Mouse (Mus musculus) lung, adult 2 months (tissue): ENCODE results near the gene Slco3a1. TPM values are rescaled to one million over a fixed set of nuclear protein-coding genes. Genes with fewer than 3 reads are reported as not detected.

ENCODE experiments used
- DNase-seq: peaks from one replicate; pipeline ENCODE4 v3.0.0; 2022
- H3K4me1 ChIP-seq: fragments of 200-500 bp; 2 replicates; pipeline ENCODE4 v1.6.1; 2011; ENCODE audit warnings: low read length; ENCODE audit not compliant: control insufficient read depth, insufficient read depth
- H3K4me3 ChIP-seq: fragments of 200-500 bp; replicated peaks from 2 replicates; pipeline ENCODE3; 2011; ENCODE audit warnings: low read depth, mild to moderate bottlenecking, control low read depth, low read length; ENCODE audit errors: extremely low read depth
- CTCF ChIP-seq: fragments of 200-500 bp; IDR thresholded peaks from 2 replicates; pipeline ENCODE4 v1.5.1; 2011; ENCODE audit warnings: mild to moderate bottlenecking, low read length, control low read depth; ENCODE audit not compliant: insufficient read depth
- POLR2A ChIP-seq: fragments of 200-500 bp; IDR thresholded peaks from 2 replicates; pipeline ENCODE4 v1.6.1; 2011; ENCODE audit warnings: low read depth, mild to moderate bottlenecking, control low read depth, low read length, borderline replicate concordance; ENCODE audit errors: extremely low read depth
- WGBS: fragments of 180-500 bp; shearing (Covaris S2); methylation state at CpG from one replicate; pipeline ENCODE4 v1.1.7; 2018; 5-methylcytosine and 5-hydroxymethylcytosine counted together
- polyA plus RNA-seq: library from polyadenylated mRNA; depleted of rRNA; stranded (reverse); fragments of >200 nt; gene quantifications from 2 replicates; pipeline ENCODE4 v1.2.3, GENCODE M21; 2012

Gene Slco3a1
- polyA plus RNA-seq, 1 experiment, result 156 TPM

DNA sequence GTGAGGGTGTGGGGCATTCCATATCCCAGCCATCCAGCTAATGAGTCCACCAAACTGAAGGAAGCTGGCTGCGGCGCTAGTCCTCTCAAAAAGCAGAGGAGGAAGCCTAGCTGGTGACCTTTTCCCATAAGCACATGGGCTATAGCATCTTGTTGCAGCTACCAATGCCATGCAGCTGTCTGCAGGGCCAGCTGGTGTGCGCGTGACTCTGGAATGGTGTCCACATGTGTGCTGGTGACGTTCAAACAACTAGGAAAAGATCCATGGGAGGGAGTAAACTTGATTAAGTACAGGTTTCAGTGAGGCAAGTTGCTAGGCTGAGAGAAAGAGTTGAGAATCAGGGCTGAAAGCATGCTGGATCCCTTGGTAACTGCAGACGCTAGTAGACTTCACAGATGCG lies 201.3 kb downstream of the Slco3a1 start:
- H3K4me1 ChIP-seq, result no peaks in the 10 kb centered on the region
- no peak for DNase-seq
- no peak overlapping the region for H3K4me3 ChIP-seq
- TF ChIP-seq POLR2A (no peak), CTCF (no peak)
- 93% methylated on average over 7 of the region's 7 CpGs for WGBS

GRCm38 (mm10) chr7:74348318-74348890 lies 206.2 kb downstream of the Slco3a1 start:
- no peak for DNase-seq
- TF ChIP-seq CTCF (no peak), POLR2A (no peak)
- Histone ChIP-seq H3K4me1 (no peaks in the 10 kb centered on the region), H3K4me3 (no peak overlapping the region)
- WGBS, result 93% methylated on average over 7 of the region's 7 CpGs

DNA sequence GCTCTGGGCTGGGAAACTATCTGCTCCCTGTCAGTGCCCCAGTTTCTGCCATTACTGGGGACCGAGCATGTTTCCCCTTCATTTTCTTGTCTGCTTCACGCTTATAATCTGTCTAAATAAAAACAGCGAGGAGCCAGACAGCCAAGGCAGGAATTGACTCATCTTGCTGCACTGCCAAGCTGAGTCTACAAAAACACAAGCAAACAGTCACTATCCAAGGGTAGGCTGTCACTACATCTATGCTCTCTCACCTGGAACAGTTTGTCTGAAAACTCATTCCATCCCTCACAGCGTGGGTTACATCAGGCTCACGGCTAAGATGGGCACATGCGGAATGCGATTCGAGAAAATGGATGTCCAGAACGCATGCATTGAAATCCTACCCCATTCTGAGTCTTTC lies 207.6 kb downstream of the Slco3a1 start:
- WGBS, result 83% methylated on average over 9 of the region's 9 CpGs
- TF ChIP-seq CTCF (no peak), POLR2A (no peak)
- H3K4me1 ChIP-seq, result no peaks in the 10 kb centered on the region; the same call in 1 of the 2 replicates
- DNase-seq, result no peak
- H3K4me3 ChIP-seq, result no peak overlapping the region

DNA sequence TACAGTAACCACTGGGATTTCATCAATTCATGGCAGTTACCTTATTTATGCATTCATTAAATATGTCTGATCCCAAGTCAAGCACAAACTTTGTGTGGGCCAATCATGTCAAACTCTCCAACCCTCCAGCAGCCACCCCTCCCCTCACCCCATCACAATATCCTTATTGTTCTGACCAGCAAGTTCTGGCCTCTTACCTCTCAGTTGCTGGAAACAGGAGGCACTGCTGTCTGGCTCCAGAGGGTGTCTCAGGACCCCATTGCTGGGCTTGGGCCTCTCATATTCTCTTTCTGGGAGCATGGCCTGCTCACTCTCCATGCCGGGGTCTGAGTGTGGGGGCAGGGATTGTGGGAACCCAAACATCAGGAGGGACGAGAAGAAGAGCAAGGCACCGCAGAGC lies 208.1 kb downstream of the Slco3a1 start:
- 64% methylated on average over 3 of the region's 3 CpGs for WGBS
- DNase-seq, result no peak
- H3K4me1 ChIP-seq, result no peaks in the 10 kb centered on the region; the same call in 1 of the 2 replicates
- TF ChIP-seq POLR2A, result no peak
- TF ChIP-seq CTCF, result no peak
- H3K4me3 ChIP-seq, result no peak overlapping the region

- 57% methylated on average over 4 of the region's 4 CpGs for WGBS
- no peak for DNase-seq
- TF ChIP-seq CTCF (no peak), POLR2A (no peak)
- Histone ChIP-seq H3K4me3 (no peak overlapping the region), H3K4me1 (no peaks in the 10 kb centered on the region; the same call in 1 of the 2 replicates)
Measured at GRCm38 (mm10) chr7:74341149-74341805, 213.3 kb downstream of the Slco3a1 start.

GRCm38 (mm10) chr7:74340419-74340954 lies 214.1 kb downstream of the Slco3a1 start:
- no peak overlapping the region for H3K4me3 ChIP-seq
- no peak for DNase-seq
- WGBS, result 58% methylated on average over 8 of the region's 8 CpGs
- no peak for TF ChIP-seq POLR2A
- no peak for TF ChIP-seq CTCF
- no peaks in the 10 kb centered on the region; the same call in 1 of the 2 replicates for H3K4me1 ChIP-seq

- 77% methylated on average over 6 of the region's 6 CpGs for WGBS
- TF ChIP-seq CTCF (no peak), POLR2A (no peak)
- DNase-seq, result no peak
Measured at GRCm38 (mm10) chr7:74337677-74338420, 216.7 kb downstream of the Slco3a1 start.

GRCm38 (mm10) chr7:74332323-74332722 lies 222.3 kb downstream of the Slco3a1 start:
- TF ChIP-seq CTCF, result no peak
- no peak for TF ChIP-seq POLR2A
- 96% methylated on average over 3 of the region's 3 CpGs for WGBS
- DNase-seq, result no peak
- no peaks in the 10 kb centered on the region for H3K4me1 ChIP-seq
- no peak overlapping the region for H3K4me3 ChIP-seq

More at GRCm38 (mm10) chr7:74337677-74338420, 216.7 kb downstream of the Slco3a1 start:
- Histone ChIP-seq H3K4me3 (no peak overlapping the region), H3K4me1 (no peaks in the 10 kb centered on the region; the same call in 1 of the 2 replicates)
